Mouse (Mus musculus) heart, adult 2 months (tissue): ENCODE results near the gene Nisch. TPM values are rescaled to one million over a fixed set of nuclear protein-coding genes. Genes with fewer than 3 reads are reported as not detected.

Experiments used
- DNase-seq, 2 experiments: peaks; one replicate each; pipeline ENCODE4 v3.0.0; 2021
- H3K27ac ChIP-seq: fragments of 200-600 bp; 2 replicates; pipeline ENCODE4 v1.8.1; 2022
- H3K27me3 ChIP-seq: fragments of 200-500 bp; 2 replicates; pipeline ENCODE4 v1.6.1; 2012; ENCODE audit warnings: mild to moderate bottlenecking, low read length, inconsistent platforms, mixed read lengths; ENCODE audit not compliant: control insufficient read depth, insufficient read depth
- H3K36me3 ChIP-seq: fragments of 200-500 bp; 2 replicates; pipeline ENCODE4 v1.6.1; 2012; ENCODE audit warnings: low read length, inconsistent platforms; ENCODE audit not compliant: control insufficient read depth, insufficient read depth
- H3K4me1 ChIP-seq: fragments of 200-500 bp; 2 replicates; pipeline ENCODE4 v1.6.1; 2011; ENCODE audit warnings: low read length; ENCODE audit not compliant: control insufficient read depth, insufficient read depth
- H3K4me3 ChIP-seq: fragments of 200-600 bp; 2 replicates; pipeline ENCODE4 v1.8.1; 2022
- H3K79me2 ChIP-seq: fragments of 200-500 bp; replicated peaks from 2 replicates; pipeline ENCODE4 v1.6.1; 2012; ENCODE audit warnings: mild to moderate bottlenecking, inconsistent platforms, low read length, moderate library complexity, mixed read lengths; ENCODE audit not compliant: control insufficient read depth, insufficient read depth
- H3K9ac ChIP-seq: fragments of 200-500 bp; 2 replicates; pipeline ENCODE4 v1.6.1; 2012; ENCODE audit warnings: low read depth, mild to moderate bottlenecking, control low read depth, inconsistent platforms, low read length, mixed read lengths
- CTCF ChIP-seq: fragments of 200-600 bp; IDR thresholded peaks from 2 replicates; pipeline ENCODE4 v1.8.1; 2022; ENCODE audit warnings: antibody characterized with exemption, mild to moderate bottlenecking, moderate library complexity
- EP300 ChIP-seq: fragments of 200-500 bp; IDR thresholded peaks from 2 replicates; pipeline ENCODE4 v1.6.1; 2011; ENCODE audit warnings: low read depth, low read length, control low read depth; ENCODE audit not compliant: insufficient read depth
- POLR2A ChIP-seq: fragments of 200-500 bp; IDR thresholded peaks from 2 replicates; pipeline ENCODE4 v1.6.1; 2011; ENCODE audit warnings: mild to moderate bottlenecking, low read depth, low read length, control low read depth; ENCODE audit not compliant: insufficient read depth
- WGBS: fragments of 180-500 bp; shearing (Covaris S2); methylation state at CpG from one replicate; pipeline ENCODE4 v1.1.7; 2018; 5-methylcytosine and 5-hydroxymethylcytosine counted together
- intact Hi-C: fragments of 180-260 bp; cut with DNase I; formaldehyde crosslinking; loops from one replicate; pipeline ENCODE4 v1.15.1; 2025
- polyA plus RNA-seq: library from polyadenylated mRNA; depleted of rRNA; stranded (reverse); fragments of >200 nt; gene quantifications from 2 replicates; pipeline ENCODE4 v1.2.3, GENCODE M21; 2012
- total RNA-seq, 2 experiments: library from RNA; stranded (reverse); gene quantifications; 2 replicates each; pipeline ENCODE4 v1.2.3; 2021

The Nisch gene
- total and polyA plus RNA-seq, 3 experiments, result 123 to 187 (median 129) TPM

- intact Hi-C loops, result no loop called here
- Histone ChIP-seq H3K36me3 (peaks cover 20% of the 10 kb centered on the region), H3K4me1 (peaks cover 18% of the 10 kb centered on the region), H3K9ac (no peak overlapping the region), H3K27ac (no peak overlapping the region), H3K27me3 (no peaks in the 10 kb centered on the region), H3K79me2 (no peaks in the 10 kb centered on the region), H3K4me3 (no peak overlapping the region)
- WGBS, result 71% methylated on average over 3 of the region's 3 CpGs
- DNase-seq, result no peak
- TF ChIP-seq EP300 (no peak), CTCF (no peak), POLR2A (no peak)
Observed at GRCm38 (mm10) chr14:31200038-31200437, 16.7 kb downstream of the Nisch start.

- intact Hi-C loops, result loop anchor here (5.0 kb wide), 2 partner anchors 33 to 177 kb away; no protein-coding TSS in a partner anchor
- H3K27ac ChIP-seq, result no peak overlapping the region
- no peak for DNase-seq
- no peaks in the 10 kb centered on the region for H3K79me2 ChIP-seq
- no peaks in the 10 kb centered on the region for H3K27me3 ChIP-seq
- H3K4me1 ChIP-seq, result peaks cover 19% of the 10 kb centered on the region
- no peak for TF ChIP-seq EP300
- no peak for TF ChIP-seq CTCF
- no peak for TF ChIP-seq POLR2A
- no peak overlapping the region for H3K9ac ChIP-seq
- no peak overlapping the region for H3K4me3 ChIP-seq
- 86% methylated on average over 7 of the region's 7 CpGs for WGBS
- H3K36me3 ChIP-seq, result peaks cover 20% of the 10 kb centered on the region
Observed at GRCm38 (mm10) chr14:31199599-31199998, 17.1 kb downstream of the Nisch start.

- 27% methylated on average over 16 of the region's 16 CpGs for WGBS
- TF ChIP-seq EP300, result 0 out of 2 replicates have a peak, but pooled peaks have one; percentile 17
- no peak for TF ChIP-seq CTCF
- 0 out of 2 replicates have a peak, but pooled peaks have one; percentile 29 for TF ChIP-seq POLR2A
- Histone ChIP-seq H3K27ac (peak overlapping the region; percentile 32), H3K4me3 (no peak overlapping the region), H3K36me3 (peaks cover 28% of the 10 kb centered on the region), H3K9ac (peak overlapping the region; percentile 1; the same call in 1 of the 2 replicates), H3K4me1 (peaks cover 21% of the 10 kb centered on the region), H3K79me2 (peaks cover 2% of the 10 kb centered on the region), H3K27me3 (no peaks in the 10 kb centered on the region)
- intact Hi-C loops, result loop anchor here (5.0 kb wide), 2 partner anchors 34 to 176 kb away; no protein-coding TSS in a partner anchor
- DNase-seq, result peak; percentile 61 to 66
Observed at GRCm38 (mm10) chr14:31197547-31198516, 18.9 kb downstream of the Nisch start.

- intact Hi-C loops, result loop anchor here (2.0 to 5.0 kb wide), 4 partner anchors 27 to 174 kb away; partner anchors contain the start of genes Smim4 and Stab1
- TF ChIP-seq POLR2A (no peak), CTCF (peak; percentile 92), EP300 (0 out of 2 replicates have a peak, but pooled peaks have one; percentile 20)
- H3K36me3 ChIP-seq, result peaks cover 24% of the 10 kb centered on the region
- H3K27ac ChIP-seq, result peak overlapping the region; percentile 76
- H3K27me3 ChIP-seq, result no peaks in the 10 kb centered on the region
- H3K9ac ChIP-seq, result no peak overlapping the region
- no peak overlapping the region for H3K4me3 ChIP-seq
- DNase-seq, result no peak
- H3K79me2 ChIP-seq, result peaks cover 2% of the 10 kb centered on the region
- peaks cover 21% of the 10 kb centered on the region for H3K4me1 ChIP-seq
Observed at GRCm38 (mm10) chr14:31195968-31196367, 20.8 kb downstream of the Nisch start.

GRCm38 (mm10) chr14:31195521-31195920, 21.2 kb downstream of the Nisch start:
- Histone ChIP-seq H3K4me1 (peaks cover 21% of the 10 kb centered on the region), H3K27ac (peak overlapping the region; percentile 76), H3K9ac (no peak overlapping the region), H3K36me3 (peaks cover 24% of the 10 kb centered on the region), H3K27me3 (no peaks in the 10 kb centered on the region), H3K4me3 (peak overlapping the region; percentile 17; the same call in 1 of the 2 replicates), H3K79me2 (peaks cover 2% of the 10 kb centered on the region)
- intact Hi-C loops, result loop anchor here (2.0 to 5.0 kb wide), 4 partner anchors 27 to 173 kb away; partner anchors contain the start of genes Smim4 and Stab1
- no peak for TF ChIP-seq POLR2A
- TF ChIP-seq EP300, result no peak
- no peak for TF ChIP-seq CTCF
- 70% methylated on average over 4 of the region's 4 CpGs for WGBS
- DNase-seq, result no peak
